Mouse (Mus musculus) limb, embryonic 14.5 days (tissue): Measurements from ENCODE around the gene Snta1. TPM values are rescaled to one million over a fixed set of nuclear protein-coding genes. Genes with fewer than 3 reads are reported as not detected.

Source experiments
- ATAC-seq: fragments of 200-750 bp; cut with Nextera tagmentation; 2 replicates; pipeline ENCODE4 v1.8.0; 2017; ENCODE audit warnings: low read depth, moderate number of reproducible peaks, moderate TSS enrichment; ENCODE audit not compliant: low FRiP score
- DNase-seq: peaks from one replicate; pipeline ENCODE4 v3.0.0-alpha.2; 2015; ENCODE audit warnings: low spot score
- H3K27ac ChIP-seq: fragments of 300-500 bp; sonication (generic); replicated peaks from 2 replicates; pipeline ENCODE4 v1.5.1; 2014; ENCODE audit warnings: low read depth, mild to moderate bottlenecking, low read length, moderate library complexity, mixed read lengths
- H3K27me3 ChIP-seq: fragments of 300-500 bp; sonication (generic); 2 replicates; pipeline ENCODE4 v1.6.1; 2014; ENCODE audit warnings: low read length, mixed read lengths; ENCODE audit not compliant: control insufficient read depth, insufficient read depth
- H3K36me3 ChIP-seq: fragments of 300-500 bp; sonication (generic); 2 replicates; pipeline ENCODE4 v1.6.1; 2014; ENCODE audit warnings: mild to moderate bottlenecking, low read length, moderate library complexity, mixed read lengths; ENCODE audit not compliant: control insufficient read depth, insufficient read depth
- H3K4me1 ChIP-seq: fragments of 300-500 bp; sonication (generic); 2 replicates; pipeline ENCODE4 v1.6.1; 2014; ENCODE audit warnings: antibody characterized with exemption, low read length, mixed read lengths; ENCODE audit not compliant: control insufficient read depth, insufficient read depth
- H3K4me2 ChIP-seq: fragments of 300-500 bp; sonication (generic); replicated peaks from 2 replicates; pipeline ENCODE4 v1.6.1; 2014; ENCODE audit warnings: low read depth, mild to moderate bottlenecking, low read length, moderate library complexity; ENCODE audit not compliant: severe bottlenecking
- H3K4me3 ChIP-seq: fragments of 300-500 bp; sonication (generic); replicated peaks from 2 replicates; pipeline ENCODE4 v1.5.1; 2014; ENCODE audit warnings: low read length
- H3K9ac ChIP-seq: fragments of 300-500 bp; sonication (generic); 2 replicates; pipeline ENCODE4 v1.6.1; 2014; ENCODE audit warnings: mild to moderate bottlenecking, low read depth, low read length, moderate library complexity; ENCODE audit not compliant: severe bottlenecking
- H3K9me3 ChIP-seq: fragments of 300-500 bp; sonication (generic); 2 replicates; pipeline ENCODE4 v1.6.1; 2016; ENCODE audit warnings: low read length; ENCODE audit not compliant: control insufficient read depth
- POLR2A ChIP-seq: fragments of 200-500 bp; IDR thresholded peaks from 2 replicates; pipeline ENCODE4 v1.8.0; 2012; ENCODE audit warnings: inconsistent platforms, mild to moderate bottlenecking, moderate library complexity, borderline replicate concordance; ENCODE audit not compliant: insufficient read depth, insufficient read length; ENCODE audit errors: extremely low read depth
- WGBS: fragments of 180-500 bp; shearing (Covaris S2); extraction: QIAGEN DNeasy Blood & Tissue Kit; methylation state at CpG from one replicate; pipeline ENCODE4 v1.1.7; 2014; 5-methylcytosine and 5-hydroxymethylcytosine counted together
- polyA plus RNA-seq, 2 experiments: library from polyadenylated mRNA; depleted of rRNA in 1 of 2; stranded (reverse) in 1 of 2; unstranded in 1 of 2; fragments of >200 nt; fragmentation: Nextera tagmentation in 1 of 2; extraction: Ambion mirVana in 1 of 2; gene quantifications; 2 replicates each; pipeline versions ENCODE4 v1.2.1 to v1.2.3; 2012 to 2014

Snta1 gene
- polyA plus RNA-seq, 2 experiments = 5.2 to 11.0 TPM

GRCm38 (mm10) chr2:154401976-154402375 is 5.9 kb downstream of the Snta1 start:
- 31% methylated on average over 1 of the region's 1 CpGs for WGBS
- no peak overlapping the region for H3K4me3 ChIP-seq
- H3K9me3 ChIP-seq = no peaks in the 10 kb centered on the region
- H3K27me3 ChIP-seq = no peaks in the 10 kb centered on the region; the same call in 1 of the 2 replicates
- ATAC-seq = no peak
- DNase-seq = no peak
- H3K4me2 ChIP-seq = no peak overlapping the region
- peaks cover 30% of the 10 kb centered on the region for H3K4me1 ChIP-seq
- no peaks in the 10 kb centered on the region for H3K36me3 ChIP-seq
- no peak overlapping the region for H3K9ac ChIP-seq
- no peak for TF ChIP-seq POLR2A
- H3K27ac ChIP-seq = no peak overlapping the region

DNA sequence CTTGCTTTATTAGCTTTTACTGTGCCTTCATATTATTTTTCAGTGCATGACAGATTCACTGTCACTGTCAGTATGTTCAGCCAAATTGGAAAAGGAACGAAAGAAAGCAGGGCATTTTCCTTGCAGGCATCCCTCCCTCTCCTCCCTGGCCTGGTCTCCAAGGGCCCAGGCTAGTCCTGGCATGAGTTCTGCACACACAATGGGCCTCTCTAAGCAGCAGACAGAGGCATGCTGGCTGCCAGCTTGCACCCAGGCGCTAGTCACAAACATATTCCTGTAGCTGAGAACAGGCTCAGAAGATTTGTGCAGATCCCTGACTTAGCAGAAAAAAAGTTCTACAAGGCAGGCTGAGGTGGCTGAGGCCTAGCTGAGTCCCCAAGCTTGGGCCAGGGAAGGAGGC is 8.6 kb downstream of the Snta1 start:
- no peak for DNase-seq
- Histone ChIP-seq H3K9ac (no peak overlapping the region), H3K4me3 (no peak overlapping the region), H3K9me3 (no peaks in the 10 kb centered on the region), H3K4me1 (peaks cover 15% of the 10 kb centered on the region), H3K4me2 (no peak overlapping the region), H3K36me3 (no peaks in the 10 kb centered on the region), H3K27ac (no peak overlapping the region), H3K27me3 (no peaks in the 10 kb centered on the region)
- WGBS = 75% methylated on average over 2 of the region's 2 CpGs
- no peak for TF ChIP-seq POLR2A
- ATAC-seq = no peak

GRCm38 (mm10) chr2:154398267-154398666 is 9.6 kb downstream of the Snta1 start:
- Histone ChIP-seq H3K36me3 (no peaks in the 10 kb centered on the region), H3K4me3 (no peak overlapping the region), H3K9me3 (no peaks in the 10 kb centered on the region), H3K4me2 (no peak overlapping the region), H3K27me3 (no peaks in the 10 kb centered on the region), H3K27ac (no peak overlapping the region), H3K4me1 (peaks cover 8% of the 10 kb centered on the region), H3K9ac (no peak overlapping the region)
- DNase-seq = no peak
- ATAC-seq = no peak
- 77% methylated on average over 7 of the region's 7 CpGs for WGBS
- TF ChIP-seq POLR2A = no peak

DNA sequence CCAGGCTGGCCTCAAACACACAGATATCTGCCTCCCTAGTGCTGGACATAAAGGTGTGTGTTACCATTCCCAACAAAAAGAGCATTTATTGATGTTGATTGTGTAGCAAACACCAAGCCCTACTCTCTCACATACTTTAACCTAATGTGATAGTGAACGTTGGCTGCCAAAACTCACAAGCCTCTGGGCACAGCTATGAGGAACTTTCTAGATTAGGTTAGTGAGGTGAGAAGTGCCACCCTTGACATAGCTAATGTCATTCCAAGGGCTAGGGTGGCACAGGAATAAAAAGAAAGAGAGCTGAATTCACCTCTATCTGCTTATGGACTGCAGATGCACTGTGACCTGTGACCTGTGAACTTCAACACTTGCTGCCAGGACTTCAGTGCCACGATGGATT is 11.4 kb downstream of the Snta1 start:
- DNase-seq (no peak), ATAC-seq (no peak)
- no peak overlapping the region for H3K4me3 ChIP-seq
- 67% methylated on average over 2 of the region's 2 CpGs for WGBS
- H3K36me3 ChIP-seq = no peaks in the 10 kb centered on the region
- H3K27me3 ChIP-seq = no peaks in the 10 kb centered on the region
- no peak overlapping the region for H3K9ac ChIP-seq
- no peak overlapping the region for H3K4me2 ChIP-seq
- no peaks in the 10 kb centered on the region for H3K4me1 ChIP-seq
- no peak for TF ChIP-seq POLR2A
- H3K9me3 ChIP-seq = no peaks in the 10 kb centered on the region
- H3K27ac ChIP-seq = no peak overlapping the region

DNA sequence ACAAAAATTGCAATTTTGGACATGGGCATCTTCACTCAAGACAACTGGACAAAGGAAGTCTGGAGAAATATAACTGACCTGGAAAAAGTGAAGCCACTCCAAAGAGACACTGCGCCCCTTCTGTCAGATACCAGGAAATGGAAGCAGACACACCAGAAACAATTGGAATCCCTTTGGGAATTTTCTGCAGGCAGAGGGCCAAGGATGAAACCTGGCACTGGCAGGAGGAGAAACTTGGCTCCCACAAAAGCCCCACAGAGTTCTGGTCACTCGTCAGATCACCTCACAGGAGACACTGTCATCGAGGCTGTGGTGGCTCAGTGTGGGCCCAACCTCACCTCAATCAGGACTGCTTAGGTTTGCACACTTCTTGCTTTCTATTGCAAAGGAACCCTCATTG is 13.3 kb downstream of the Snta1 start:
- Histone ChIP-seq H3K4me2 (no peak overlapping the region), H3K9ac (no peak overlapping the region), H3K4me3 (no peak overlapping the region), H3K27ac (no peak overlapping the region), H3K27me3 (no peaks in the 10 kb centered on the region), H3K9me3 (no peaks in the 10 kb centered on the region), H3K36me3 (no peaks in the 10 kb centered on the region), H3K4me1 (no peaks in the 10 kb centered on the region)
- TF ChIP-seq POLR2A = no peak
- DNase-seq = no peak
- 74% methylated on average over 3 of the region's 3 CpGs for WGBS
- no peak for ATAC-seq
